Mouse (Mus musculus): ENCODE measurements at regions not wholly inside any gene's neighbourhood (a gene's known extent, or its start where the extent isn't known, plus 50 kb on each side); places are given as distances from the start of the nearest gene placed in this dataset.
A peak's percentile ranks its signal among the peaks of the same experiment; 100 is the strongest.

GRCm38 (mm10) chr5:42396695-42397094 lies 328.9 kb downstream of the Gm16223 start:
- H3K27me3 ChIP-seq (replicated peaks), result no peaks in the 10 kb centered on the region
- no peak for TF ChIP-seq BHLHE40 (IDR thresholded peaks at IDR 0.05; ENCODE audit: low read depth, low read length)
- dilution Hi-C loops (cut with MboI; ENCODE audit: extremely low pct_ligation_motif_present, extremely low pct_unique_long_range_greater_than_20kb, low sequenced_read_pairs), result no loop called here
- no peaks in the 10 kb centered on the region for H3K4me1 ChIP-seq (ENCODE audit: control insufficient read depth in 1 of 2, insufficient read depth in 2 of 2)
- H3K4me3 ChIP-seq (replicated peaks in 1 of 3; ENCODE audit: low read depth in 2 of 3, low read length in 2 of 3, poor library complexity in 1 of 3), result no peak overlapping the region
- DNase-seq (ENCODE audit: extremely low read depth), result no peak
- no peak overlapping the region for H3K9ac ChIP-seq (ENCODE audit: insufficient read depth, low read depth)
- no peak overlapping the region for H3K4me2 ChIP-seq (ENCODE audit: insufficient read depth, low read depth, poor library complexity, severe bottlenecking)
- H3K9me3 ChIP-seq (replicated peaks; ENCODE audit: low read length), result no peaks in the 10 kb centered on the region
- no peaks in the 10 kb centered on the region for H3K36me3 ChIP-seq (replicated peaks in 1 of 2; ENCODE audit: control insufficient read depth in 1 of 2, insufficient read depth in 1 of 2, low read length in 1 of 2)
- H3K79me2 ChIP-seq (replicated peaks; ENCODE audit: control insufficient read depth, extremely low read depth, insufficient read depth, poor library complexity, severe bottlenecking), result no peaks in the 10 kb centered on the region
- in situ Hi-C loops (cut with MboI; ENCODE audit: low pct_ligation_motif_present, low pct_unique_long_range_greater_than_20kb, low sequenced_read_pairs), result no loop called here
- H3K27ac ChIP-seq (ENCODE audit: insufficient read depth, low read depth), result no peak overlapping the region

GRCm38 (mm10) chr5:42409981-42410380 lies 342.2 kb downstream of the Gm16223 start:
- H3K4me3 ChIP-seq (replicated peaks in 1 of 3; ENCODE audit: low read depth in 2 of 3, low read length in 2 of 3, poor library complexity in 1 of 3), result no peak overlapping the region
- H3K9ac ChIP-seq (ENCODE audit: insufficient read depth, low read depth), result no peak overlapping the region
- no peaks in the 10 kb centered on the region for H3K4me1 ChIP-seq (ENCODE audit: control insufficient read depth in 1 of 2, insufficient read depth in 2 of 2)
- no peak for TF ChIP-seq POLR2A (IDR thresholded peaks at IDR 0.05; ENCODE audit: low read depth, low read length)
- no peak for TF ChIP-seq MXI1 (IDR thresholded peaks at IDR 0.05; ENCODE audit: low read depth, low read length)
- TF ChIP-seq USF1 (IDR thresholded peaks at IDR 0.05; ENCODE audit: low read depth, low read length), result no peak
- no peak for TF ChIP-seq CTCF (conservative IDR thresholded peaks at IDR 0.05 in 1 of 2, IDR thresholded peaks at IDR 0.05 in 1 of 2; ENCODE audit: low read depth in 2 of 2, low read length in 2 of 2)
- no peak for TF ChIP-seq CHD1 (IDR thresholded peaks at IDR 0.05; ENCODE audit: low read depth, low read length)
- TF ChIP-seq EP300 (IDR thresholded peaks at IDR 0.05; ENCODE audit: low read length), result no peak
- no peak for TF ChIP-seq ETS1 (conservative IDR thresholded peaks at IDR 0.05; ENCODE audit: low read depth, low read length)
- TF ChIP-seq KAT2A (IDR thresholded peaks at IDR 0.05; ENCODE audit: insufficient replicate concordance, low read length), result no peak
- no peak for TF ChIP-seq PAX5 (IDR thresholded peaks at IDR 0.05; ENCODE audit: low read length)
- TF ChIP-seq MYC (IDR thresholded peaks at IDR 0.05; ENCODE audit: low read depth, low read length), result no peak
- TF ChIP-seq ZKSCAN1 (IDR thresholded peaks at IDR 0.05; ENCODE audit: borderline replicate concordance, low read depth, low read length), result no peak
- TF ChIP-seq POLR2AphosphoS2 (IDR thresholded peaks at IDR 0.05; ENCODE audit: low read depth, low read length), result no peak
- no peak for TF ChIP-seq TBP (conservative IDR thresholded peaks at IDR 0.05; ENCODE audit: low read depth, low read length)
- in situ Hi-C loops (cut with MboI; ENCODE audit: low pct_ligation_motif_present, low pct_unique_long_range_greater_than_20kb, low sequenced_read_pairs), result loop anchor here (25.0 kb wide), 1 partner anchor 952 kb away; no protein-coding TSS in a partner anchor
- no peaks in the 10 kb centered on the region for H3K36me3 ChIP-seq (replicated peaks in 1 of 2; ENCODE audit: control insufficient read depth in 1 of 2, insufficient read depth in 1 of 2, low read length in 1 of 2)
- H3K4me2 ChIP-seq (ENCODE audit: insufficient read depth, low read depth, poor library complexity, severe bottlenecking), result no peak overlapping the region
- no peak overlapping the region for H3K27ac ChIP-seq (ENCODE audit: insufficient read depth, low read depth)
- H3K27me3 ChIP-seq (replicated peaks), result no peaks in the 10 kb centered on the region
- no peaks in the 10 kb centered on the region for H3K79me2 ChIP-seq (replicated peaks; ENCODE audit: control insufficient read depth, extremely low read depth, insufficient read depth, poor library complexity, severe bottlenecking)
- DNase-seq (ENCODE audit: extremely low read depth), result no peak
- H3K9me3 ChIP-seq (replicated peaks; ENCODE audit: low read length), result no peaks in the 10 kb centered on the region
- dilution Hi-C loops (cut with MboI; ENCODE audit: extremely low pct_ligation_motif_present, extremely low pct_unique_long_range_greater_than_20kb, low sequenced_read_pairs), result no loop called here

DNA sequence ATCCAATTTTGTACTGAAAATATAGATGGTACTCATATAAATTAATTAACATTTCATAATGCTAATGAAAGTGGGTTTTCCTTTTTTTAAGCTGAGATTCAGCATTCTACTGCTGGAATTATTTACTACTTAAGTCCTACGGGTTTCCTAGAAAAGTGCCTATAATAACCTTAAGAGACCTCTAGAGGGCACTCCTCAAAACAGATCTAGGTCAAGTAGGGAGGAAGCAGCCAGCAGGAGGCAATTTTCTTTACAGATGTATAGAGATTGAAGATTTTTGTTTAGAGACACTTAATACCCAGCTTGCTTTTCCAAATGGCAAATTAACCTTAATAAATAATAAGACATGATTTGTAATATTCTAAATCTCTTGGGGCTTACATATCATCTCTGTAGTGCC lies 344.5 kb downstream of the Gm16223 start:
- Histone ChIP-seq H3K4me3 (replicated peaks in 1 of 3; ENCODE audit: low read depth in 2 of 3, low read length in 2 of 3, poor library complexity in 1 of 3) (no peak overlapping the region), H3K27ac (ENCODE audit: insufficient read depth, low read depth) (no peak overlapping the region), H3K9ac (ENCODE audit: insufficient read depth, low read depth) (no peak overlapping the region), H3K4me1 (ENCODE audit: control insufficient read depth in 1 of 2, insufficient read depth in 2 of 2) (no peaks in the 10 kb centered on the region), H3K36me3 (replicated peaks in 1 of 2; ENCODE audit: control insufficient read depth in 1 of 2, insufficient read depth in 1 of 2, low read length in 1 of 2) (no peaks in the 10 kb centered on the region), H3K27me3 (replicated peaks) (no peaks in the 10 kb centered on the region), H3K79me2 (replicated peaks; ENCODE audit: control insufficient read depth, extremely low read depth, insufficient read depth, poor library complexity, severe bottlenecking) (no peaks in the 10 kb centered on the region), H3K9me3 (replicated peaks; ENCODE audit: low read length) (no peaks in the 10 kb centered on the region), H3K4me2 (ENCODE audit: insufficient read depth, low read depth, poor library complexity, severe bottlenecking) (no peak overlapping the region)
- peak; percentile 40 for DNase-seq (ENCODE audit: extremely low read depth)
- peak; percentile 26 for TF ChIP-seq RAD21 (IDR thresholded peaks at IDR 0.05; ENCODE audit: low read depth, low read length)
- TF ChIP-seq USF2 (conservative IDR thresholded peaks at IDR 0.05; ENCODE audit: low read depth, low read length), result no peak
- peak in 1 of 2 experiments; percentile 60; a peak in 3 of 4 replicates for TF ChIP-seq CTCF (conservative IDR thresholded peaks at IDR 0.05 in 1 of 2, IDR thresholded peaks at IDR 0.05 in 1 of 2; ENCODE audit: low read depth in 2 of 2, low read length in 2 of 2)
- TF ChIP-seq SMC3 (IDR thresholded peaks at IDR 0.05; ENCODE audit: low read depth, low read length), result peak; percentile 24; the same call in 1 of the 2 replicates
- in situ Hi-C loops (cut with MboI; ENCODE audit: low pct_ligation_motif_present, low pct_unique_long_range_greater_than_20kb, low sequenced_read_pairs) (loop anchor here (25.0 kb wide), 1 partner anchor 950 kb away; no protein-coding TSS in a partner anchor), dilution Hi-C loops (cut with MboI; ENCODE audit: extremely low pct_ligation_motif_present, extremely low pct_unique_long_range_greater_than_20kb, low sequenced_read_pairs) (no loop called here)
